Mouse (Mus musculus) erythroblast, embryonic 14.5 days (primary cell): ENCODE results near the gene Ccdc50. TPM values are rescaled to one million over a fixed set of nuclear protein-coding genes. Genes with fewer than 3 reads are reported as not detected.
A peak's percentile ranks its signal among the peaks of the same experiment; 100 is the strongest.

ENCODE experiments used
- H3K27me3 ChIP-seq: 2 replicates; pipeline ENCODE4 v1.6.1; 2012; ENCODE audit warnings: inconsistent platforms; ENCODE audit not compliant: control insufficient read depth
- H3K36me3 ChIP-seq: 2 replicates; pipeline ENCODE4 v1.6.1; 2012; ENCODE audit warnings: mild to moderate bottlenecking, inconsistent platforms; ENCODE audit not compliant: control insufficient read depth
- H3K4me1 ChIP-seq: 2 replicates; pipeline ENCODE4 v1.6.1; 2012; ENCODE audit warnings: inconsistent platforms; ENCODE audit not compliant: control insufficient read depth
- H3K4me3 ChIP-seq: replicated peaks from 2 replicates; pipeline ENCODE3; 2012; ENCODE audit warnings: moderate library complexity, mild to moderate bottlenecking, inconsistent platforms
- H3K9me3 ChIP-seq: 2 replicates; pipeline ENCODE4 v1.6.1; 2012; ENCODE audit warnings: low read length, inconsistent platforms, mixed read lengths; ENCODE audit not compliant: control insufficient read depth
- GATA1 ChIP-seq: IDR thresholded peaks from 2 replicates; pipeline ENCODE4 v1.6.1; 2012; ENCODE audit warnings: low read length, inconsistent platforms, mixed read lengths
- TAL1 ChIP-seq: IDR thresholded peaks from 3 replicates; pipeline ENCODE4 v1.6.1; 2012; ENCODE audit warnings: low read length, inconsistent platforms, mixed read lengths
- polyA plus RNA-seq: library from polyadenylated mRNA; stranded (reverse); fragments of >175 nt; gene quantifications from 2 replicates; pipeline ENCODE4 v1.2.3, GENCODE M21; 2012

Ccdc50 gene
- polyA plus RNA-seq, 1 experiment = 0.24 TPM

DNA sequence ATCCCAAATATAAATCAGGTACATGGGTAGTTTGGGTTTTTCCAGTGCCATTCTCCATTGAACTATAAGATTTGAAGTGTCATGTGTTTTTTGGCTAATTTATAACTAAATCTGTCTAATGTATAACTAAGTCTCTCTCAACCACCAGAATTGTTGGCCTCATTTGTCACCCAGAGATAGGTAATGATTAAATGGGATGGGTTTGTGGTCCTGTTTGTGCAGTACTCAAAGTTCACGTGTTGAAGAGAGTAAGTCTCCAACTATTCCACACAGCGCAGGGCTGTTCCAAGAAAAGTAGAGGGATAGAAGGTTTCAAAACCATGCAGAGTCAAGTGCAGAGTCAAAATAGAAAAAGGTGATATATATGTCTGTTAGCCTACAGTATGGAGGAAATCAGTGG, 13.4 kb upstream of the Ccdc50 start:
- H3K27me3 ChIP-seq = no peaks in the 10 kb centered on the region
- TF ChIP-seq GATA1 = no peak
- TF ChIP-seq TAL1 = no peak
- no peaks in the 10 kb centered on the region for H3K36me3 ChIP-seq
- H3K4me3 ChIP-seq = no peak overlapping the region
- no peaks in the 10 kb centered on the region for H3K4me1 ChIP-seq
- no peaks in the 10 kb centered on the region for H3K9me3 ChIP-seq

DNA sequence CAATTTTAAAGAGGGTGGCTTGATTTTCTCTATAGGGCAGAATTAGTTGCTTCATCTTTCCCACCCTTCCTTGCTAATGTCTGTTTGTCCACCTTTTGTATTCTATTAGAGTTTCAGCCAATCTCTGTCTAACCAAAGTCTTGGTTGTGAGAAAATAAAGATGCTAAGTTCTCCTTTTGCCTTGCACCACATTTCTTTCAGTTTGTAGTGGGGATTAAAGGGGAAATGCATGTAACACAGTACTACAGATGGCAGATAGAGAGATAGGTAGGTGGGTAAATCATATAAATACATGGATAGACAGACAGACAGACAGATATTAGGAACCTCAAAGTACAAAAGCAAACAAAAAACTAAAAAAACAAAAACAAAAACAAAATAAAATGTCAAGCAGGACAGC, 12.1 kb upstream of the Ccdc50 start:
- no peaks in the 10 kb centered on the region for H3K27me3 ChIP-seq
- H3K36me3 ChIP-seq = no peaks in the 10 kb centered on the region
- H3K4me1 ChIP-seq = no peaks in the 10 kb centered on the region
- H3K9me3 ChIP-seq = no peaks in the 10 kb centered on the region
- no peak for TF ChIP-seq TAL1
- no peak for TF ChIP-seq GATA1
- H3K4me3 ChIP-seq = no peak overlapping the region

DNA sequence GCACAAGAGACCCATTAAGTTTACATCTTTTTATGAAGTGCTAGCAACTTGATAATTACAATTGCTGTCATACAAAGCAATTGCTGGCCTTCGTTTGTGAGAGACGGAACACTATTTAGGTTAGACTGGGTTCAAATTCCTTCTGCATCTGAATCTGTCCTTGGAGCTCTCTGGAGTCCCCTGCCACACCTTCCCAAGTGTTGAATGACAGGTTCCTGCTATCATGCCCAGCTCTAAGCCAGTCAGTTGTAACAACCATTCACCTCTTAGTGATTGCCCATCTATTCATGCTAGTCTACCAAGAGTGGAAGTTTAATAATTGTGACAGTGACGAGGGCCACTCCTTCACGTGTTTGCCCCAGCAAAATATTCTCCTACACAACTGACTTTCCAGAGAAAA, 6.5 kb upstream of the Ccdc50 start:
- no peaks in the 10 kb centered on the region for H3K27me3 ChIP-seq
- H3K4me3 ChIP-seq = no peak overlapping the region
- no peaks in the 10 kb centered on the region for H3K4me1 ChIP-seq
- H3K9me3 ChIP-seq = no peaks in the 10 kb centered on the region
- no peak for TF ChIP-seq GATA1
- TF ChIP-seq TAL1 = no peak
- H3K36me3 ChIP-seq = no peaks in the 10 kb centered on the region

DNA sequence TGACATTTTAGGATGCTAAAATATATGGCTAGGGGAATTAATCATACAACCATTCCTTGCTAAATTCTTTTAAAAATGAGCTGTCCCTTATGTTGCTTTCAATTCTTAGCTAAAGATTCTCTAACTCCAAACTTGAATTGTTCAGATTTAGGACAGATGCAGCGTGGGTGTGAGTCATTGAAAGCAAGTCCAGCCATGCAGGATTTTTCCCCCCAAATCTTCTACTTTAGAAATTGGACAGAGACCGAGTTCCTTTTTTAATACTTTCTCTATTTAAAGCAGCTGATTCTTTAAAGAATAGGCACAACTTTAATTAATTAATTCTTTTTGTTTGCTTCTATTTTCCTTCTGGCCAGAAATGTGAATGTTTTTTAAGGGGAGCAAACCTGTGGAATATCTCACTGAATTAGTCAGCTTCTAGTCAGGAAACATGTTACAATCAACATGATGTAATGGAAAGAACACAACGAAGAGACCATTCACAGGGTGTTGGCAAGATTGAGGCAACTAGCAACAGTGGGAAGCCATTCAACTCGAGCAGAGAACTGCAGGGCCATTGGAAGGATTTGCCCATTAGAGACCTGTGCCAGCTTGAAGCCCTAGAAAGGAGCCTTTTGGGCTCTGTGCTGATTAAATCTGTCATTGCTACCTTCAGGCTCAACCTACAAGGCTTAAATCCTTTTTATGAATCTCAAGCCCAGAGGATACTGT, 3.6 kb upstream of the Ccdc50 start:
- TF ChIP-seq GATA1 (no peak), TAL1 (no peak)

DNA sequence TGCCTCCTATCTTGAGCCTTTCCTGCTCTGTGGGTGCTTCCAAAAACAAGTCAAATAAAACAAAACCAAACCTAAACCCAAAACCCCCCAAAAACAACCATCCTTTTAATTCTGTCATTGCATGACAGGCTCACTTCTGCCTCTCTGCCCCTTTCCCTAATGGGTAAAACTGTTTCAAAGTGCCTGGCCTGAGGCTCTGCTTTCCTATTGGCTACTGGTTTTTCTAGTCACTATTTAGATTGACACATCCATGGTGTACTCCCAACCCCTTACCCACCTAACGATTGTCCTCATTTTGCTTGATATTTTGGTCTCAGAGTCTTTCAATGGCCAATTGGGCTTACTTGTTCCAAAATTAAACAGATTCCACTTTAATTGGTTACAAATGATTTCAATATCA, 3.0 kb upstream of the Ccdc50 start:
- H3K9me3 ChIP-seq = no peaks in the 10 kb centered on the region
- no peaks in the 10 kb centered on the region for H3K36me3 ChIP-seq
- no peaks in the 10 kb centered on the region for H3K27me3 ChIP-seq
- no peak overlapping the region for H3K4me3 ChIP-seq
- TF ChIP-seq TAL1 = no peak
- no peak for TF ChIP-seq GATA1
- H3K4me1 ChIP-seq = peaks cover 23% of the 10 kb centered on the region

More for the DNA sequence above, 3.6 kb upstream of the Ccdc50 start:
- no peaks in the 10 kb centered on the region for H3K9me3 ChIP-seq
- H3K4me3 ChIP-seq = no peak overlapping the region
- peaks cover 21% of the 10 kb centered on the region for H3K4me1 ChIP-seq
- no peaks in the 10 kb centered on the region for H3K27me3 ChIP-seq
- H3K36me3 ChIP-seq = no peaks in the 10 kb centered on the region

DNA sequence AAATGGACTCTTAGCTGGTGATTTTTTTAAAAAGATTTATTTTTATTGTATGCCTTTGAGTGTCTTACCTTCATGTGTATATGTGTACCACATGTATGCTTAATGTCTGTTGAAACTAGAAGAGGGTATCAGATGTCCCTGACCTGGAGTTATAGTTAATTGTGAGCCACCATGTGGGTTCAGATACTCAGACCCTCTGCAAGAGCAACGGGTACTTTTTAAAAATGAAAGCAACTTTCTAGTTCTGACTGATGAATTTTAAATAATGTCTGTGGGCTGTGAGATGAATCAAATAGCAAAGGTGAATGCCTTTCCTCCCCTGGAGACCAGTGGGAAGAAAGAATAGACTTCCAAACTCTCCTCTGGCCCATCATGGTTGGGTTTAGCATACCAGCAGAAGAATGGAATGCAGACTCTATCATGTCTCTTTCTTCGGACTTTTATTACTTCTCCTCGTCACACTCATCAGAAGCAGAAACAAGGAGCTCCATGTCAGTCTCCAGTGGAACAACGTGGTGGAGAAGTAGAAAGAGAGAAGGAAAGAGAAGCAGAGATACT, 1.7 kb upstream of the Ccdc50 start:
- Histone ChIP-seq H3K27me3 (no peaks in the 10 kb centered on the region), H3K9me3 (no peaks in the 10 kb centered on the region), H3K36me3 (no peaks in the 10 kb centered on the region), H3K4me1 (peaks cover 23% of the 10 kb centered on the region), H3K4me3 (no peak overlapping the region)
- TF ChIP-seq GATA1 = no peak
- no peak for TF ChIP-seq TAL1

DNA sequence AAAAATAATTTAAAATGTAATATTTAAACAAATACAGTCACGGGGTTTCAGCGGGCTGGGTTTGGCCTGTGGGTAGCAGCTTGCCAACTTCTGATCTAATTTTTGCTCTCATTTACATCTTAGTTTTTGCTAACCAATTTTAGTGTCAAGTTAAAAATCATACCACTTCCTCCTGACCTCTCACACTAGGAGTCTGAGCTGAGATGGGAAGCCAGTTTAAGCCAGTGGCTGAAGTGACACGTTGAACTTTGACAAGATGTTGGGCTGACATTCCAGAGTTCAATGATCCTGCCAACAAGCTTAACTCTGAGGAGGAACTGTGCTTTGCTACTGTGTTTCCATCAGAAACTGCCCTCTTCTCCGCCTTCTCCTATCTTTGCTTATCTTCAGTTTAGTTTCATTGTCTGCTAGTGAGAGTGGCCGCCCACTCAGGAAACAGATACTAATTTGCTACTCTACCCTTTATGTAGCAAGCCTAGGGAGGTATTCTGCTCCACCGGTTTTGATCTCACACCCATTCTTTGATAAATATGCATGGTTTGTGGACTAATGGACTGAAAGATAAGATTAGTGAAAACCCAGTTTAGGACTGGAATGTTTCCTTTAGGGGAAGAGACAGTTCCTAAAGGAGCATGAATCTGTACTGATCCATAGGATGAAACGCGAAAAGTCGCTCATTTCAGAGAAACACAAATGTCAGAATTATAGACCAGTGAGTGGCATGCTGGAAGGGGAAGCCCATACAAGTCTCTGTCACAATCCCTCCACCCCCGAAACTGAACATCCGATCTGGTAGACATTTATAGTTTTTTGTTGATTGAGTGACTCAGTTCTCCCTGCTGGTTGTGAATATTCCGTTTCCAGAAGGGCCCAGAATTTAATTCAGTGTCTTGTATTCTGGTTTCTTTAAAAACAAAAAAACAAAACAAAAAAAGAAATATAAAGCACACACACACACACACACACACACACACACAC, 746 bp upstream of the Ccdc50 start:
- Histone ChIP-seq H3K9me3 (no peaks in the 10 kb centered on the region), H3K4me3 (peak overlapping the region; percentile 82), H3K27me3 (no peaks in the 10 kb centered on the region), H3K4me1 (peaks cover 23% of the 10 kb centered on the region), H3K36me3 (no peaks in the 10 kb centered on the region)
- no peak for TF ChIP-seq TAL1
- no peak for TF ChIP-seq GATA1

DNA sequence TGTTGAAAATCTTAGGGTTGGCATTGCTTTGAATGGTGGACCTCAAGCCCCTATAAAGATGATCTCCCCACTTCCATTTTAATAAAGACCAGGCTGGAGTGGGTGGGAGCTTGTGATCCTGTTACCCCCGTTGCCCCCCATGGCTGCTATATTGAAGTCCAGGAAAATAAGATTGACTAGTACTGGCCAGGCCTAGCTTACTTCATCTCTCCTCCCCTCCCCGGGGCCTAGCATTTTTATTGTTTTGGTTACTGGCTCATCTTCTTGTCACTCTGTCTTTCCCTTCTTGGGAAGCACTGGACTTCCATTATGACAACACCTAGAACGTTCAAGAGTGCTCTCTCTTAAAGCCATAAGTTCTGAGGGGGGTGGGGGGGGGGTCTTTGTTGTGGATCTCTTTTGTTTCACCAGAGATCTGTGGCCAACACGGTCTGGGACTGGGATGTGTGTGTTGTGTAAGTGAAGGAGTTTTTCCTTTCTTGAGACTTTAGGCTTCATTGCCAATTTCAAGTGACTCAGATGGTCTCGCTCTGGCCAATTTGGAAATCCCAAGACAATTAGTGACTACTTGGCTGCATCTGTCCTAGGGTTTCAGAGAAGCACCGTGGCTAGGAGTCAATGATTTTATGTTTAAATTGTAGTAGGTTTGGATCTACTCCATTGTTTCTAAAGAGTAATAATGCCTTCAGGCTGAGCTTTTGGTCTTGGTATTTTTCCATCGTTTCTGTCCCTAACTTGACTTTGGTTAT, 1.0 kb downstream of the Ccdc50 start:
- no peaks in the 10 kb centered on the region for H3K27me3 ChIP-seq
- no peaks in the 10 kb centered on the region for H3K9me3 ChIP-seq
- H3K4me3 ChIP-seq = peak overlapping the region; percentile 82
- no peak for TF ChIP-seq TAL1
- no peak for TF ChIP-seq GATA1
- H3K36me3 ChIP-seq = no peaks in the 10 kb centered on the region
- peaks cover 23% of the 10 kb centered on the region for H3K4me1 ChIP-seq

DNA sequence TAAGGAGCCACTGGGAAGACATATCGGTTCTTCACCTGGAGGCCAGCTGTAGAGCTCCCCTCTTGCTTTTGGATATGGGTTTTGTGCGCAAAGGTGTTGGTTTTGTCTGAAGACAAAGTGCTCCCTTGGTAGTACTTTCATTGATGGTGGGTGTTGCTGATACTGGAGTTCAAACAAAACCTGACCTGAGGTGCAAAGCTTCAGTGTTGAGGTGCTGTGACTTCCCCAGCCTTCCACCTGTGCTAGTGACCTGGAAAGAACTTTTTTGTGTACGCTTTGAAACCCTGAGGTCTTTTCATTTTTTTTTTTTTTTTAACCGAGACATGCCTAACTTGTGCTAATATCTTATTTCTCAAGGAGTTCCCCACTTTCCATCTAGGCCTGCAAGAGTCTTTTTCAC, 1.6 kb downstream of the Ccdc50 start:
- Histone ChIP-seq H3K4me3 (peak overlapping the region; percentile 82), H3K36me3 (no peaks in the 10 kb centered on the region), H3K27me3 (no peaks in the 10 kb centered on the region), H3K4me1 (peaks cover 23% of the 10 kb centered on the region), H3K9me3 (no peaks in the 10 kb centered on the region)
- TF ChIP-seq TAL1 (no peak), GATA1 (no peak)
